Mouse (Mus musculus) erythroid progenitor cell, adult 5-6 weeks (primary cell): Measurements from ENCODE around the gene Fig4. TPM values are rescaled to one million over a fixed set of nuclear protein-coding genes. Genes with fewer than 3 reads are reported as not detected.

Source experiments
- ATAC-seq: replicated peaks from 2 replicates; pipeline ENCODE4 v1.8.0; 2016; ENCODE audit warnings: moderate number of reproducible peaks, mild to moderate bottlenecking, moderate TSS enrichment, inconsistent platforms; ENCODE audit not compliant: poor library complexity, low FRiP score, severe bottlenecking
- total RNA-seq, 2 experiments: library from RNA; stranded (forward) in 1 of 2; stranded (reverse) in 1 of 2; fragments of 150-400 nt in 1 of 2; fragments of 186-747, 209-891 nt in 1 of 2; gene quantifications; 2 replicates each; pipeline versions ENCODE4 v1.2.3 to v1.2.4; 2015 to 2017; ENCODE audit warnings: low replicate concordance in 2 of 2

Gene Fig4
- total RNA-seq, 2 experiments from 2014 or later, result 15.4 to 18.0 TPM

GRCm38 (mm10) chr10:41151441-41151840 is 151.6 kb downstream of the Fig4 start:
- 0 out of 2 replicates have a peak, but pooled peaks have one; percentile 40 for ATAC-seq

DNA sequence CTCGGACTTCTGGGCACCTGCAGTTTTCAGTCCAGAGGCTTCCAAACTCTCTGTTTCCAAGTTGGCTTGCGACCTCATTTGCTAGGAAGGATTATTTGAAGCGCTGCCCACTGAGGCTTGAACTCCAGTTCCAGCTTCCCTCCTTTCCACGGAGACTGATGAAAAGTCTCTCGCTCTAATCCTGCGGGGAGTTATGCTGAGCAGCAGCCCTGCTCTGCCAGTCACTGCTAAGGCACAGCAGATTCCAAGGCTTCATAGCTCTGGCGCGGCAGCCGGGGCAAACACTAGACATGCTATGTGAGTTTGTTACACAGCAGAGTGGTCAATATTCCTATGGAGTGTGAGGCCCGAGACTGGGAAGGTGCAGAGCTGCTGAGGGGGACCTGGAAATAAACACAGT is 152.0 kb downstream of the Fig4 start:
- ATAC-seq, result no peak

DNA sequence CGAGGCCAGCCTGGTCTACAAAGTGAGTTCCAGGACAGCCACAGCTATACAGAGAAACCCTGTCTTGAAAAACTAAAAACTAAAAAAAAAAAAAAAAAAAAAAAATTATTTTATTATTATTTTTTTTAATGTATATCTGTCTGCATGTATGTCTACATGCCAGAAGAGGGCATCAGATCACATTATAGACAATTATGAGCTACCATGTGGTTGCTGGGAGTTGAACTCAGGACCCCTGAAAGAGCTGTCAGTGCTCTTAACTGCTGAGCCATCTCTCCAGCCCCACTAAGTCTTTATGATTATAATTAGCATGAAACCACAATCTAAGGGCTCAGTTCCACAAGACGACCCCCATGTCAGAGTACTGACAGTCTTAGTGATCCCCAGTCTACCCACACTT is 152.6 kb downstream of the Fig4 start:
- no peak for ATAC-seq

- peak; percentile 71 for ATAC-seq
Observed at GRCm38 (mm10) chr10:41149307-41149706, 153.8 kb downstream of the Fig4 start.

DNA sequence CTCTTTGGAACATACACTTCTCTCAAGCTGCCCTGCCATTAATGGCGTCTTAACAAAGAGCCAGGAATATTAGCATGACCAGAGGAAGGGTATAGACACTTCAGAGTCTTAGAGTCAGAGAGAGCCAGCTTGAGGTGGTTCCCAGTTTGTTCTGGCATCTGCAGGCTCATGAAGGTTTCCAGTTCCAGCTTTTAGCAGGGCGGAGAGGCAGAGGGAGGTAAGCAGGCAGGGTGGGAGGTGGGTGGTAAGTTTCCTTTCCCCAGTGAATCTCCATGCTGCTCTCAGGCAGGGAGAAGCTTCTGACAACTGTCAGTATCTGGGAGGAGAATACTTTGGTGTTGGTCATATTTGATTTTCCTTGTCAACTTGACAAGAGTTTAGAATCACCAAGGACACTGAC is 156.9 kb downstream of the Fig4 start:
- no peak for ATAC-seq

Other genes with a start within 250 kb of the Fig4 start
- gene Gpr6, start 231.0 kb downstream of the Fig4 start, total RNA-seq (2015; ENCODE audit: low replicate concordance), result not detected in 2 replicates
- gene Gpr6, start 231.0 kb downstream of the Fig4 start, total RNA-seq (2017; ENCODE audit: low replicate concordance), result not detected in 2 replicates
- not detected in 2 replicates for gene Ak9, start 720 bp upstream of the Fig4 start, total RNA-seq (2015; ENCODE audit: low replicate concordance)
- 0.13 TPM in 1 of 2 replicates, not detected in the other for gene Ak9, start 720 bp upstream of the Fig4 start, total RNA-seq (2017; ENCODE audit: low replicate concordance)
- 5.9 and 10.8 TPM in 2 replicates for gene Zbtb24, start 147.1 kb upstream of the Fig4 start, total RNA-seq (2015; ENCODE audit: low replicate concordance)
- 10.8 and 15.2 TPM in 2 replicates for gene Zbtb24, start 147.1 kb upstream of the Fig4 start, total RNA-seq (2017; ENCODE audit: low replicate concordance)
- gene Mical1, start 173.1 kb upstream of the Fig4 start, total RNA-seq (2015; ENCODE audit: low replicate concordance), result 10.1 and 19.7 TPM in 2 replicates
- 0.76 and 11.4 TPM in 2 replicates for gene Mical1, start 173.1 kb upstream of the Fig4 start, total RNA-seq (2017; ENCODE audit: low replicate concordance)
- gene Smpd2, start 187.1 kb upstream of the Fig4 start, total RNA-seq (2015; ENCODE audit: low replicate concordance), result 0.84 and 4.7 TPM in 2 replicates
- gene Smpd2, start 187.1 kb upstream of the Fig4 start, total RNA-seq (2017; ENCODE audit: low replicate concordance), result 2.3 TPM in 1 of 2 replicates, not detected in the other
- not detected in 2 replicates for gene Ppil6, start 187.2 kb upstream of the Fig4 start, total RNA-seq (2015; ENCODE audit: low replicate concordance)
- not detected in 2 replicates for gene Ppil6, start 187.2 kb upstream of the Fig4 start, total RNA-seq (2017; ENCODE audit: low replicate concordance)
- 62.7 and 87.6 TPM in 2 replicates for gene Cd164, start 216.2 kb upstream of the Fig4 start, total RNA-seq (2015; ENCODE audit: low replicate concordance)
- gene Cd164, start 216.2 kb upstream of the Fig4 start, total RNA-seq (2017; ENCODE audit: low replicate concordance), result 46.8 and 52.3 TPM in 2 replicates